Mouse (Mus musculus): ENCODE measurements around the gene Pdx1.

Pdx1 gene

DNA sequence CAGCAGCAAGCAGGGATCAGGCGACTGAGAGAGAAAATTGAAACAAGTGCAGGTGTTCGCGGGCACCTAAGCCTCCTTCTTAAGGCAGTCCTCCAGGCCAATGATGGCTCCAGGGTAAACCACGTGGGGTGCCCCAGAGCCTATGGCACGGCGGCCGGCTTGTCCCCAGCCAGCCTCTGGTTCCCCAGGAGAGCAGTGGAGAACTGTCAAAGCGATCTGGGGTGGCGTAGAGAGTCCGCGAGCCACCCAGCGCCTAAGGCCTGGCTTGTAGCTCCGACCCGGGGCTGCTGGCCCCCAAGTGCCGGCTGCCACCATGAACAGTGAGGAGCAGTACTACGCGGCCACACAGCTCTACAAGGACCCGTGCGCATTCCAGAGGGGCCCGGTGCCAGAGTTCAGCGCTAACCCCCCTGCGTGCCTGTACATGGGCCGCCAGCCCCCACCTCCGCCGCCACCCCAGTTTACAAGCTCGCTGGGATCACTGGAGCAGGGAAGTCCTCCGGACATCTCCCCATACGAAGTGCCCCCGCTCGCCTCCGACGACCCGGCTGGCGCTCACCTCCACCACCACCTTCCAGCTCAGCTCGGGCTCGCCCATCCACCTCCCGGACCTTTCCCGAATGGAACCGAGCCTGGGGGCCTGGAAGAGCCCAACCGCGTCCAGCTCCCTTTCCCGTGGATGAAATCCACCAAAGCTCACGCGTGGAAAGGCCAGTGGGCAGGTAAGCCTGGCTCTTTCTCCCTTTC lies at the start of gene Pdx1:
Pdx1 (plus strand) TSS at position 34 of the 747 bp plus-strand sequence.
- DNase-seq (ENCODE audit: low spot score), result no peak

DNA sequence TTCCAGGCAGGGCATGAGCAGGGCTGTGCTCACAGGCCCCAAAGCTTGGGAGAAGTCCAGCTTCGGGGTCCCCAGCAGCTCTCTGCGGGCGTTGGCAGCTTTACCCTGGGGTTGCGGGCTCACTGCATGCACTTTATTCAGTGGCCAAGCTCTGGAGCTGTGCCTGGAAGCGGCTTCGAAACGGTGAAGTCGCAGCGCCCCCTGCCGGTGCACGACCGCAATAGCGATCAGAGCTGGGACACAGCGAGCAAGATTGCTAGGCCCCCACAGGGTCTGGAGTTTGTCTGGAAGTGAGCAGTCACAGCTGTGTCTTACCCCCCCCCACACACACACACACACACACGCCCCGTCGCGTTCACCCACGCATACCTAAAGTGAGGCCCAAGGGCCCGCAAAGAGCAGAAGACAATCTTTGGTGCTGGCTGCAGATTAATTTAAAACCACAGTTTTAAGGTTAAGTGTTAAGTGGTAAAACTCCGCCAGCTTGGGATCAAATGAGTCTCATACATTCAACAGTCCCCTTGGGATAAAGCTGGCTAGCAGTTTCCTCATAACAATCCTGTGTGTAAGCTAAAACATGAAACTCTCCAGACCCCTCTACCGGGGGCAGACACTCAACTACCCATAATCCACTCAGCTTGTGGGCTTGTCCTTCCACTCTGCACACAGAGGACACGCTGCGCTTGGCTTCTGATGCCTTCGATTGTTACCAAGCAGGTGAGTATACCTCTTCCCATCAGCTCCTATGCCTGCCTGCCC lies 42.2 kb upstream of the Pdx1 start:
- DNase-seq (ENCODE audit: low spot score), result peak; percentile 76

DNA sequence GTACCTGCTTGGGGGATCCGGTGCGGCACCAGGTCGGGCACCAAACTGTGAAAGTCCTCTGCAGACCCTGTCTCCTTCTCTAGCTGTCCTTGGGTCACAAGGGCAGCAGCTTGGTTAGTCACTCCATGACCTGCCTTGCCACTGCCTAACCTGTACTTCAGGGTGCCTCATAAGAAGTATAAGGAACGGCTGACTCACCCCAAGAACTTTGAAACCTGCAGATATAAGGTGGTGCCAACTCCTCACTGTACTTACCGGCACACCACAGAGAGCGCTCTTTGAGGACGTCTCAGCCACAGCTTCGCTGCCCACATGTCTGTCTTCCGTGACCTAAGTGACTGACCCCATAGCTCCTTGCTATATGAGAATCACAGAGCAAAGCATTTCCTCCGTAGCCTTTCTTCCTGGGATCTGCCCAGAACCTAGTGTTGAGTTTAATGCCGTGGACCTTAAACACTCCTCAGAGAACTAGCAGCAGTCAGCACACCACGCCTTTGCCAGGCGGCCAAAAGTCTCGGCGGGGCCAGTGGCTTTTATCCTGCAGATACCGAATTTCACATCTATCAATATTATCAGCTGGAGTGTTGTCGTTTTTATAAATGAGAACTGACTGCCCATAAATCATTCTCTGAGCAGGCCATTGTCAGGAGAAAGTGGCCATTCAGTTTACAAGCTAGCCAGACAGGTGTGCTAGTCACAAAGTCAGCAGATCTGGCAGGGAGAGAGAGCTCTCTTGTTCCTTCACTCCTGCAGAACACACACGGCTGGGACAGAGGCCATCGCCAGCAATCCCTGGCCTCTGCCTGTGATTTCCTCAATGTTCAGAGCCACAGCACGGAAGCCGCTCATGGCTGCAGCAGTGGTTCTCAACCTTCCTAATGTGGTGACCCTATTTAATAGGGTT lies 34.1 kb upstream of the Pdx1 start:
- no peak for DNase-seq (ENCODE audit: low spot score)

DNA sequence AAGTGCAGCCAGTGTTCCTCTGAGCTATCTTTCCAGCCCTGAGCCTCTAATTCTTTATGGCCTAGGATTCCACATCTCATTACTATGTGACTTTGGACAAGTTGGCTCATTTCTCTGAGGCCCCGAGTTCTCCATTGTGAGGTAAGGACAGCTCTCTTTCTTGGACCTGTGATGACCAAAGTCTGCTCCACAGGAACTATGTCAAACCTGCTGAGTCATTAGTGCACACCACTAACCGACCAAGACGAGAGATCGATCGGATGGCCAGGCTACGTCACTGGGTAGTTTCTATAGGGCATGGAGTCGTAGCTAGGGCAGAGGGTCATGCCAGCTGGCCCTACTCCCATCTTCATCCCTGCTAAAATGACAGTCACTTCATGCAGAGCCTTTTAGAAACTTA lies 25.9 kb upstream of the Pdx1 start:
- no peak for DNase-seq (ENCODE audit: low spot score)

DNA sequence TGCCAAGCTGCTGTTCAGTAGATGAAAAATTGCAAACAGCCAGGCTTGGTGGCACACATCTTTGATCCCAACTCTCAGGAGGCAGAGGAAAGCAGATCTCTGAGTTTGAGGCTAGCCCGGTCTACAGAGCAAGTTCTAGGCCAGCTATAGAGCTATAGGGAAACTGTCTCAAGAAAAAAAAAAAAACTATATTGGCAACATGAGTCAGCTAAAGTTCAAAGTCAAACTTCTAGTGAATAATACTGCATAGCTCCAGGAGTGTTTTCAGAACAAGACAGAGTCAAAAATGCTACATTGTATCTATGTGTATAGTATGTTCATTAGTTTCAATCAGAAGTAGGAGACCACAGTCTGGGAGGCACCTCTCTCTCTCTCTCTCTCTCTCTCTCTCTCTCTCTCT lies 9.6 kb upstream of the Pdx1 start:
- no peak for DNase-seq (ENCODE audit: low spot score)

DNA sequence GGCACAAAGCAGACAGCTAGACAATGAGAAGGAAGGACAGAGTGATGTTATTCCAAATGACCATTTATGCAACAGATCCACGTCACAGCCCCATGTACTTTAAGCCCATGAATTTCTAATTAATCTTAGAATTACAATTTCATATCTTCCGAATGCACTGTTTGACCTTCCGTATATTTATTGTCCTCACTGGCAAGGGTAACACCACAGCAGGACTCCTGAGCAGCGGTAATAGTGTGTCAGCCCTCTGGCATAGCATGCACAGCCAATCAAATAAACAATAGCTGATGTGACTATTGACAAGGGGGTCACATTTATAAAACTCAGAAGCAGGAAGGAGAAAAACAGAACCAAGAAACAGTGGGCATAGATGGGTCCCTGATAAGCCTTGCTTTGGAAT lies 9.0 kb upstream of the Pdx1 start:
- DNase-seq (ENCODE audit: low spot score), result no peak

DNA sequence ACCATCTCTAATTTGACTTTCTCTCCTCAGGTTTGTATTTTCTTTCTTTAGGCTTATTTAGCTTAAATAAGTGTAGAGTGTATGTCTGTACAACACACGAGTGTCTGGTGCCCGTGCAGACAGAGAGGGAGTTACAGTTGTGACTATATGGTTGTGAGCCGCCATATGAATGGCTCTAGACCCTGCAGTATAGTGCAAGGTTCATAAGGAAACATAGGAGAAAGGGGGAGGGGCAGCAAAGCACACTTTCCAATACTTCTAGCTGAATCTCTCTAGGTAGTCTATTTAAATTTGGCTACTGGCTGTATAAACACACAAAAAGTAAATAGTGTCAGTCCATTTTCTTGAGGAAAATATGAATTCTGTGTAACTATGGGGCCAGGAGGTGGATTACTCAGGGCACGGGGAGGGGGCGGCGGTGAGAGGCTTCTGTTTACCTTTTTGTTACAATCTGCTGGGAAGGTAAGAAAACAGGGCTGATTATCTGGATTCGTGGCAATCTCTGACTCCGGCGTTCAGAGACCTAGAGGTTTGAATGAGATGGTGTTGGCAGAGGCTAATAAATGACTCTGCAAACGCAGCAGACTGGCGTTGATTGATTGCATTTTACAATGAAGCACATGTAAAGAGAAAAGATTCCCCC lies 7.7 kb upstream of the Pdx1 start:
- DNase-seq (ENCODE audit: low spot score), result no peak

DNA sequence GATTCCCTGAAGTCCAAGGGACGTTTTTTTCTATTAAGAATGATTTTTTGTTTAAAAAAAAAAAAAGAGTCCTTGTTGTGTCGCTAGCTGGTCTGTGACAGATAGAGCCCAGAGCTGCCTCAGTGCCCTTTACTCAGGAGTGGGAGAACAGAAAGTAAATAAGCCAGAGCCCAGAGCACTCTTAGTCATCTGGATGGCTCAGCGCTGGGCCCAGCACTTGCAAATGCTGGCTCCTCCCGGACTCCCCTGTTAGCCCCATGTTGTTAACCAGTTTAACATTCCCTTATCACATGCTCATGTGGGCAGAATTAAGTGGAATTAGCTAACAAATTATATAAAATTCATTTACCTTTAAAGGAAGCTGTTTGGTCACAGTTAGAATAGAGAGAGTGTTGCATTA lies 5.8 kb upstream of the Pdx1 start:
- no peak for DNase-seq (ENCODE audit: low spot score)

DNA sequence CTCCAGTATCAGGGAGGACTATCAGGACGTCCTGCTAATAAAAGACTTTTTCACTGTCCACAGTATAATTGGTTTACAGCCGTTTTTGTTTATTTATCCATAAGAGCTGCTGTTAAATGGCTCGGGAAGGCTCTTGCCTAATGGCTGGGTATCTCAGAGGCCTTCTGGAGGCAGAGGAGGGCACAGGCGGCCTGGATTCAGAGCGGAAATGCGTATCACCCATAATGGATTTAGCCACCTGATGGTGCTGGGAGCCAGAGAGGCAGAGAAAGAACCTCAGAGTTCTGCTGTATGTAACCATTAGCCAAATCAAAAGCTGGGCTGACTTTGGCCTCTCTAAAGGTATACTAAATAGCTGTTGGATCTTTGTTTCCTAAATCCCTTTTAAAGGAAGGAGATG lies 2.3 kb upstream of the Pdx1 start:
- no peak for DNase-seq (ENCODE audit: low spot score)

DNA sequence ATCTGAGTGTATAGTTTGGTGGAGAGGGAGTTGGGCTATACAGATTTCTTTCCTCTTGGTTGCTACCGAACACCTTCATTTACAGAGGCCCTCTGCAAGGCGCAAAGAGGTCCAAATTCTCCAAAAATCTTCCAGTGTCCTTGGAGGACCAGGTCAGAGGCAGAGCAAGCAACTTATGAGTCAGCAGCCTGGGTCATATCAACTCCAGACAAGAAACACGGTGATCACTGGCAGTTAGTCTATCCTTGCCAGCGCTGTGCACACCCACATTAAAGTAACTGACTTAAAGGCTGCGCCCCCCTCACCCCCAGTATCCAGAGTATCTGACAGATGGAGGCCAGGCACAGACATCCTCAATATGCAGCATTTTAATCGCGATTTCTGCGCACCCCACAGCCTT lies 1.0 kb upstream of the Pdx1 start:
- DNase-seq (ENCODE audit: low spot score), result no peak

DNA sequence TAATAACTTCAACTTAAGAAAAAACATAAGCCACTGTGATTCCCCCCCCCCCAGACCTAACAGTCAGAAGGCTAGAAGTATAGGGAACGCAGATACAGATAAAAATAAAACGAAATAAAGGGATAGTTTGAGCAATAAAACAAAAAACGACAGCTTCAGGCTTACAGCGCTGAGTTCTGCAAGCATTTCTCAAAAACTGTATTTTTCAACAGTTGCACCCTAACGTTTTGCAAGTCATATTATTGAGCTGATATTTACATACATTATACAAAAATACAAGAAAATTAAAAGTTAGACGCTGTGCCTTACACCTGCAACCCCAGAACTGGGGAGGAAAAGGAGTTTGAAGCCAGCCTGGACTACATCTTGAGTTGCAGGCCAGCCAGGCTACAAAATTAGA lies 388 bp upstream of the Pdx1 start:
- no peak for DNase-seq (ENCODE audit: low spot score)

DNA sequence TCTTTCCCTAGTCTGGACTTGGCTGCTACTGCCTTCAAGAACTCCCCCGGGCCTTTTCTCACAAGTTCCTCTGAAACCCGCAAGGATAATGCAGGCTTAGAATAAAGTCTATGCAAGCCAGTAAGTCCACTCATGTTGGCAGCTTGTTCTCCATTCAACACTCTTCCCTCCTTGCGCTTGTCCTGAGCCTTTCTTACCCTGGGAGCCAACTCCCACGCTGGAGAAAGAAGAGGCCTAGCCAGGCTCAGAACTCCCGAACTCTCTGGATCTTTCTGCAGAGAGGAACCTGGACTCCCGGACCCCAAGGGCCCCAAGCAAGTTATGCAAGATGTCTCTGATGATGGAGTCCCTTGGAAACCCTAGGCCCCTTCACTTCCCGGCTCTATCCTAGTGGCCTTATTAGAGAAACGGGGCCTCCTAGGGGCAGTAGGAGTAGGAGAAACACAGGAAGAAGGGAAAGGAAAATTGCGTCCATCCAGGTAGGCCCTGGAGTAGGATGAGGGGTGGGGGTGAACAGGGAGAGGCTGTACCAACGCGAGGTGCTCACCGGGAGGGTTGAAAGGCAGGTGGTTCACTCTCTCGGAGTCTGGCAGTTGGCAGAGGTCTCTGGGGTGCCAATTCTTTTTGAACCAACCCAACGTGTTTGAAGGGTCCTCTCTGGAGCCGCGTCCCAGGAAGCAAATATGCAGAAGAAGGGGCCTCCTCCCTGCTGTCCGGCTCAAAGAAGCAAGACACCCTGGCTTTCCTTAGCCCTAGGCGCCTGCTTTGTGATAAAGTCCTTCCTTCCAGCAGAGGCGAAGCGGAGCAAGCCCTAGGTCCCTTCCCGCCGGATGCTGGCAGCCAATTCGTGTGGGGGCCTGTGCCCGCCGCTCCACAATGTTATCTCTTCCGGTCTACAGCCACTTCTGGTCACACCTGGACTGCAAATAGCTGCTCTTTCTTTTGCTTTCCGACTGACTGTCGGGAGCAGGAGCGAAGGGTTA lies 1.2 kb downstream of the Pdx1 start:
- no peak for DNase-seq (ENCODE audit: low spot score)

DNA sequence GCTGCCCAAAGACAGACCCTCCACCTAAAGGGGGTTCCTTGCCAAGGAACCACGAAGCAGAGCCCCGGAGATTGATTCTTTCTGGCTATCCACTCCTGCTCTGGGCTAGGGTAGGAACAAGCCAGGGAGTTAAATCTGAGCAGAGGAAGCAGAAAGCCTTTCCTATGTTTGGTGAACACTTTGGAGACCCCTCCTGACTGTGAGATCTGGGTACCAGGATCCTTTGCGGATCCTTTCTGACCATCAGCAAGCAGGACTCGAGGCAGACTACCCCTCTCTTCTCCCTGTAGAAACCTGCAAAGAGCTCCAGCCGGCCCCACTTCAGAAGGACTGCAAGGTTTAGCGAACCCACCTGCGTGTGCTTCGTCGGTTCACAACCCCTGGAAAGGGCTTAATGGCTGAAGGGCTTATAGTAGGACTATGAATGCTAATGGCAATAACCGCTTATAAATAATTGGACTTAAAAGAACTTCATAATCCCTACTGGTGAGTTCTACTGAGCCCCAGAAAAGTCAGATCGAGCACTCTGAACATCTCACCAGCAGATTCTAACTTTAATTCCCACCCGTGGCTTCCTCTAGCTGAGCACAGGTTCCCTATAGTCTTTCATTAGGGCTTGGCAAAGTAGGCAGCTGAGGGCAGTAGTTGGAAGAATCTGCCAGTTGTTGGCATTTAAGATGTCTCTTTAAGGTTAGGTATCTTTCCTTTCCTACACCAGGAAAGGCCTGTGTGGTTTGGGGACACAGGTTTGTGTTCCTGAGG lies 2.5 kb downstream of the Pdx1 start:
- DNase-seq (ENCODE audit: low spot score), result no peak

DNA sequence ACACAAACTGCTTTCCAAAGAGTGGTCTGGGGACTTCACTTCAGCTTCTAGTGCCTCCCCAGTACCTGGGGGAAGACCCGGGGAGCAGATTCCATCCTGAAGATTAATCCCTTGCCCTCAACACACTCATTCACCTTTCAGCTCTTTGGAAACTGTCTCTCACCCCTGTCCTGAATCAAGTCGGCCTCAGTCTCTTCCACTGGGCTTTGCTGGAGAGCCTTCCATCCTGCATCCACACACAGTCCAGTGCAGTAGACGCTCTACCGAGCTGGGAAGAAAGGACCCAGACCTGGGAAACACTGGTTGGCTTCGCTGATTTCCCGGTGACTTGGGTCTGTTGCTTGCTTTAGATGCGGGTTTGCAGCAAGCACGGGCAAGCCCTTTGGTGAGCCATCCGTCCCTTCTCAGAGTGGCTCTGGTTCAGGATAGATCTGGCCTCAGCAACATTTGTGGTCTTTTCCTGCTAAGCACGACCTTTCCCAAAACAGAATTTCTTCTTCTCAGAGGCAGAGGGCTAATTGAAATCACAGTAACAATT lies 3.1 kb downstream of the Pdx1 start:
- DNase-seq (ENCODE audit: low spot score), result no peak

DNA sequence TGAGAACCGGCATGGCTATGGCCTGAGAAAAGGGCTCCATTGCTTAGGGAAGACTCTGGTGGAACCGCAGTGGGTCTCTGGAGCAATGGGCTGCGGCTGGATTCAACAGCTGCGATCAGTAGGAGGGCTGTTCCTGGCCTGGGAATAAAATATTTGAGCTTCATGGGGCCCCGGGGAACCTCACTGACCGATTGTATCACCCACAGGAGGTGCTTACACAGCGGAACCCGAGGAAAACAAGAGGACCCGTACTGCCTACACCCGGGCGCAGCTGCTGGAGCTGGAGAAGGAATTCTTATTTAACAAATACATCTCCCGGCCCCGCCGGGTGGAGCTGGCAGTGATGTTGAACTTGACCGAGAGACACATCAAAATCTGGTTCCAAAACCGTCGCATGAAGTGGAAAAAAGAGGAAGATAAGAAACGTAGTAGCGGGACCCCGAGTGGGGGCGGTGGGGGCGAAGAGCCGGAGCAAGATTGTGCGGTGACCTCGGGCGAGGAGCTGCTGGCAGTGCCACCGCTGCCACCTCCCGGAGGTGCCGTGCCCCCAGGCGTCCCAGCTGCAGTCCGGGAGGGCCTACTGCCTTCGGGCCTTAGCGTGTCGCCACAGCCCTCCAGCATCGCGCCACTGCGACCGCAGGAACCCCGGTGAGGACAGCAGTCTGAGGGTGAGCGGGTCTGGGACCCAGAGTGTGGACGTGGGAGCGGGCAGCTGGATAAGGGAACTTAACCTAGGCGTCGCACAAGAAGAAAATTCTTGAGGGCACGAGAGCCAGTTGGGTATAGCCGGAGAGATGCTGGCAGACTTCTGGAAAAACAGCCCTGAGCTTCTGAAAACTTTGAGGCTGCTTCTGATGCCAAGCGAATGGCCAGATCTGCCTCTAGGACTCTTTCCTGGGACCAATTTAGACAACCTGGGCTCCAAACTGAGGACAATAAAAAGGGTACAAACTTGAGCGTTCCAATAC lies 4.7 kb downstream of the Pdx1 start:
- no peak for DNase-seq (ENCODE audit: low spot score)

DNA sequence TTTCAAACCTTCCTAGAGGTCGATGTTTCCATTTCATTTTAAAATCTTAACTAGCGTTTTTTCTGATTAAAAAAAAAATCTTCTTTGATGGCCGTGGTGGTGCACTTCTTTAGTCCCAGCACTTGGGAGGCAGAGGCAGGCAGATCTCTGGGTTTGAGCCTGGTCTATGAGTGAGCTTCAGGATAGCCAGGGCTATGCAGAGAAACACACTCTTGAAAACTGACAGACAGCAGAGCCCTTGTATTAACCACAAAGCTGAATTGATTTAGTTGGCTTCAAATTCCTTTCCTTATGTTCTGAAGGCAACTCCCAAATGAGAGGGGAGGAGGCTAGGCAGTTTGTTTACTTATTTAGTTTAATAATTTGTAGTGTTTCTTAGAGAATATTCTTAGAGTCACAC lies 6.0 kb downstream of the Pdx1 start:
- no peak for DNase-seq (ENCODE audit: low spot score)

DNA sequence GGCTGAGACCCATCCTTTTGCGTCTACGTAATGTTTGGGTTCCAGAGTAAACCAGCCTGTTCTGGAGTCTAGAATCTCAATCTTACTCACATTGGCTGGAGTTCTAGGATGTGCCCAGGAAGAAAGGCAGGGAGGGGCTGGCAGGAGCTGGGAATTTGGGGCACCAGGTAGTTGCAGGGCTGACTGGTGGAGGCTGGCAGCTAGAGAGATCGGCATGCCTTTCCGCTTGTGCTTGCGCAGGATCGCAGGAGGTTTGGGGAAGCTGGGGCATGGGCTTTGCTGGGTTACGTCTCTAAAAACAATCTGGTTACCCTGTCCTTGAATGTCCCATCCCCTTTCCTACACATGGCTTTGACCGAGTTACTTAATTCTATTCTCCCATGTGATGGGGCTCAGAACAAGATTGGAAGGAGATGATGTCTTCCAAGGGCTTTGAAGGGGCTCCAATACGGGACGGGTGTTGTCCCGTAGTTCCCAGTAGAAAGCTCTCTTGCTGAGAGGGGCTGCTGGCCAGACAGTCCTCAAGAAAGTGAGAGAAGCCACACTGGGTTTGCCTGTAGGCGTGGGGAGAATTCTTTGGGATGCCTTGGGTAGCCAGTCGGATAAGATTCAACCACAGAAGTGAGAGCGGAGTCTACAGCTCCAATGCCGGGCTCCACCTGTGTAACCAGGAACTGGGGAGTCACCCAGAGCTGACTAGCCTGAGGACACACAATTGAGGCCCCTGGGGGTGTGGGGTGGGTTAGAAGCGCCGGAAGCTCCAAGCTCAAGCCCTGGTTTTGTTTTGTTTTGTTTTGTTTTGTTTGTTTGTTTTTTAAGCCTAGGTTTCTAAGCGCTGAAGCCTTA lies 7.2 kb downstream of the Pdx1 start:
- no peak for DNase-seq (ENCODE audit: low spot score)

DNA sequence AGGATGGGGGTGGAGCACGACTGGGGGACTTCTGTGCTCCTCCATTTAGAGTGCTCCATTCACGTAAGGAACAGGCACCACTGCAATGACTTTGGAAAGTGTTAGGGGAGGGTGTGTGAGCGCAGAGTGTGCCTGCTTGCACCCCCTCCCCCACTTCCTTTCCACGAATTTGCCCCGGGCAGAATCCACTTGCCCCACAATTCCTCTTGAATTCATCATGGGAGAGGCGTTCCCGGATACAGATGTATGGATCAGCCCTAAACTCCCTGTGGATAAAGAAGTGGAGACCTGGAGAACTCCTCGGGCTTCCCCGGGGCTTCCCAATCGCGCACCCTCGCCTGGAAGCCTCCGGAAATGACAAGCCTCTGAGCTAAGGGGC lies 7.8 kb downstream of the Pdx1 start:
- no peak for DNase-seq (ENCODE audit: low spot score)

All from testis, postnatal 14 days (tissue).